Mouse (Mus musculus) 416B (cell line): ENCODE data around the gene Galnt16.

Experiments used
- DNase-seq: peaks from one replicate; pipeline ENCODE4 v3.0.0; 2011; ENCODE audit warnings: low read depth

Galnt16 gene

GRCm38 (mm10) chr12:80531585-80531984, 13.5 kb downstream of the Galnt16 start:
- no peak for DNase-seq

GRCm38 (mm10) chr12:80533876-80534275, 15.8 kb downstream of the Galnt16 start:
- DNase-seq, result no peak

GRCm38 (mm10) chr12:80537313-80537712, 19.2 kb downstream of the Galnt16 start:
- DNase-seq, result no peak

GRCm38 (mm10) chr12:80538311-80538710, 20.2 kb downstream of the Galnt16 start:
- DNase-seq, result no peak

GRCm38 (mm10) chr12:80545310-80545709, 27.2 kb downstream of the Galnt16 start:
- DNase-seq, result no peak

- no peak for DNase-seq
These were observed 31.6 kb downstream of the Galnt16 start for GRCm38 (mm10) chr12:80549646-80550045.

GRCm38 (mm10) chr12:80553157-80553556, 35.1 kb downstream of the Galnt16 start:
- no peak for DNase-seq

GRCm38 (mm10) chr12:80554312-80554711, 36.2 kb downstream of the Galnt16 start:
- no peak for DNase-seq

GRCm38 (mm10) chr12:80561904-80562303, 43.8 kb downstream of the Galnt16 start:
- no peak for DNase-seq

- no peak for DNase-seq
These were observed 44.7 kb downstream of the Galnt16 start for GRCm38 (mm10) chr12:80562793-80563192.

GRCm38 (mm10) chr12:80564990-80565389, 46.9 kb downstream of the Galnt16 start:
- no peak for DNase-seq

- DNase-seq, result no peak
These were observed 47.7 kb downstream of the Galnt16 start for GRCm38 (mm10) chr12:80565793-80566192.

- DNase-seq, result no peak
These were observed 48.4 kb downstream of the Galnt16 start for GRCm38 (mm10) chr12:80566502-80566901.

- DNase-seq, result no peak
These were observed 49.3 kb downstream of the Galnt16 start for GRCm38 (mm10) chr12:80567375-80567774.

- DNase-seq, result no peak
These were observed 51.5 kb downstream of the Galnt16 start for GRCm38 (mm10) chr12:80569561-80569960.

GRCm38 (mm10) chr12:80574318-80574717, 56.2 kb downstream of the Galnt16 start:
- no peak for DNase-seq

GRCm38 (mm10) chr12:80574825-80575371, 56.8 kb downstream of the Galnt16 start:
- DNase-seq, result no peak

GRCm38 (mm10) chr12:80577049-80577448, 59.0 kb downstream of the Galnt16 start:
- peak; percentile 36 for DNase-seq

GRCm38 (mm10) chr12:80581357-80581756, 63.3 kb downstream of the Galnt16 start:
- DNase-seq, result peak; percentile 44

GRCm38 (mm10) chr12:80584973-80585372, 66.9 kb downstream of the Galnt16 start:
- DNase-seq, result peak; percentile 45

- DNase-seq, result peak; percentile 80
These were observed 76.1 kb downstream of the Galnt16 start for GRCm38 (mm10) chr12:80594141-80594540.

GRCm38 (mm10) chr12:80594781-80595180, 76.7 kb downstream of the Galnt16 start:
- DNase-seq, result no peak

- no peak for DNase-seq
These were observed 77.5 kb downstream of the Galnt16 start for GRCm38 (mm10) chr12:80595566-80595965.

GRCm38 (mm10) chr12:80595968-80596367, 77.9 kb downstream of the Galnt16 start:
- no peak for DNase-seq

GRCm38 (mm10) chr12:80598236-80598635, 80.2 kb downstream of the Galnt16 start:
- no peak for DNase-seq
